Mouse (Mus musculus) T-cell, adult 2 months (primary cell): ENCODE results near the gene Ash1l.

Experiments
- DNase-seq: peaks from one replicate; pipeline ENCODE4 v3.0.0; 2022; ENCODE audit warnings: low spot score

Gene Ash1l

DNA sequence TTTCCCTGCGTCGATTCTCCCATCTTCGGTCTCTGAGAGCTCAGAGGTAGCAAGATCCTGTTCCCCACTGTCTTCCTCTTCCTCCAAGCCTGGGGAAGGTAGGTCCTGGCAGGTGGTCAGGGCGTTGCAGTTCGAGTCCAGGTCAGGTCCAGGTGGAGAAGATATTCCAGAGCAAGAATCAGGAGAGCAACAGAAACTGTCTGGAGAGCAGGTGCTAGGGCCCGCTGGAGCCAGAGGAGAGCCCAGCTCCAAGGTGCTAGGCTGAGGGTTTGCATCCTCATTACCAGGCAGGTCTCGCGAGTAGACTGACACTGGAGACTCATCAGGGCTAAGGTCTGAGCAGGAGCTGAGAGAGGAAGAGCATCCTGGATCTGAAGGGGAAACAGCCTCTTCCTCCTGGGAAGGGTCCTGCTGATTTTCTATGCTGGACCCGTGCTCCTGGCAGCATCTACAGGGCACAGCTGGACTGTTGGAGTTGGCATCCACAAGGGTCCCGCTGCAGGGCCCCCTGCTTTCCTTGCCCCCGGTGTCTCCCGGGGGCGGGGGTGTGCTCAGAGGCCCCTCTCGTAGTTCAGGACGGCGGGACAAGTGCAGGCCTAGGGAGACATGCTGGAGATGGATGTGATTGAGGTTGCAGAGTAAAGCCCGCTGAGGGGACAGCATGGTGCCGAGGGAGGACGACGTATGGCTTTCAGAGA is 141.5 kb downstream of the Ash1l start:
- no peak for DNase-seq

GRCm38 (mm10) chr3:89092509-89093090 is 142.2 kb downstream of the Ash1l start:
- no peak for DNase-seq

DNA sequence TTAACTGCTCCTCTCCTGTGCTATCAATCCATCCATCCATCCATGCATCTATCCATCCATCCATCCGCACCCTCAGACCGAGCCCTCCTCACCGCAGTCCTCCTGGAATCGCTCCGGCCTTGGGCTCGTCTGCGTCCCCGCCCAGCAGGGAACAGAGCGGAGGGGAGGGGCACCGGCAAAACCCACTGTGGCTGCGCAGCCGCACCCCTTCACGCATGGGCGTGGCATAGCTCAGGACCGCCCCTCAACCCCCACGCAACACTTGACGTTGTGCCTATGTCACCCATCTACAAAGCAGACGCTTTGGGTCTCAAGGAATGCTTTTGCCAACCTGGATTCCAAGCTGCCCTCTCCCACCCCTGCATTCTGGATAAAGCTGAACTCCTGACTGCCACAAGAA is 142.8 kb downstream of the Ash1l start, which contains the start of gene Rusc1:
Rusc1 (minus strand) TSS at position 137 of the 400 bp plus-strand sequence.
- peak; percentile 70 for DNase-seq

DNA sequence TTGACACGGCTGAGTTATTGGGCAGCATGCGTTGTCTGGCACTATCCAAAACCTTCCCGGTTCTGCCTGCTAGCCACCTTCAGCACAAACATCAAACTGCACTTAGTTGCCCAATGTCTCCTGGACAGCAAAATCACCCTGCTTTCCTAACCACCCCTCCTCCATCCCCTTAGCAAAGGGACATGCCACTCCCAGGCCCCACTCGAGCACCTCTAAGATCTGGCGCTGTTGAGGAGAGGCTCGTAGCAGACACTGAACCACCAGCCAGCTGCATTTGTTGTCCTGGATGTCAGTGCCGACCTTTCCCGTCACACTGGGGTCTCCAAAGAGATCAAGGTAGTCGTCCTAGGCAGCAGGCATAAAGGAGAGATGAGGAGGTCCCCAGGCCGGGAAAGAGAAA is 143.6 kb downstream of the Ash1l start:
- no peak for DNase-seq

GRCm38 (mm10) chr3:89100811-89101210 is 150.4 kb downstream of the Ash1l start, which contains the start of gene Gm43738:
Gene Gm43738, minus strand, starts transcription at chr3:89101099.
- no peak for DNase-seq

- DNase-seq, result no peak
These were observed 151.0 kb downstream of the Ash1l start for GRCm38 (mm10) chr3:89101459-89101811.

GRCm38 (mm10) chr3:89101812-89102494 is 151.5 kb downstream of the Ash1l start, which contains the start of gene Fdps:
Gene Fdps, minus strand, starts transcription at chr3:89101959.
- peak; percentile 96 for DNase-seq

GRCm38 (mm10) chr3:89102495-89103290 is 152.3 kb downstream of the Ash1l start:
- no peak for DNase-seq

- DNase-seq, result no peak
These were observed 152.8 kb downstream of the Ash1l start for GRCm38 (mm10) chr3:89103291-89103595.

DNA sequence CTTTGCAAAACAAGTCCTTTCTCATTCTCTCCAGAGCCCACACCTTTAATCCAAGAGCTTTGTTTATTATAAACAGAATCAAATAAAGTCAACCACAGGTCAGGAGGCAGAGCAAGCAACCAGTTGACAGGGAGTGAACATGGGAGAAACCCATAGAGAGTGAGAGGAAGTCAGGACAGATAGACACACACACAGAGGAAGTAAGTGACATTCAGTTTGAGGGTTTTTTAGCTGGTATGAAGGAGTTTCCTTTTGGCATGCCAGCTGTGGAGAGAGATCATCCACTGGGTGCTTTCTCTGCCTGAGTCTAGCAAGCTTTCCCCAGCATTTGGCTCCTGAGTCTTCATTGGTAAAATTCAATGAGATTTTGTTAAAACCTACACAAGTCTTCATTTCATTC is 156.5 kb downstream of the Ash1l start:
- no peak for DNase-seq

- no peak for DNase-seq
These were observed 157.1 kb downstream of the Ash1l start for GRCm38 (mm10) chr3:89107545-89107944.

DNA sequence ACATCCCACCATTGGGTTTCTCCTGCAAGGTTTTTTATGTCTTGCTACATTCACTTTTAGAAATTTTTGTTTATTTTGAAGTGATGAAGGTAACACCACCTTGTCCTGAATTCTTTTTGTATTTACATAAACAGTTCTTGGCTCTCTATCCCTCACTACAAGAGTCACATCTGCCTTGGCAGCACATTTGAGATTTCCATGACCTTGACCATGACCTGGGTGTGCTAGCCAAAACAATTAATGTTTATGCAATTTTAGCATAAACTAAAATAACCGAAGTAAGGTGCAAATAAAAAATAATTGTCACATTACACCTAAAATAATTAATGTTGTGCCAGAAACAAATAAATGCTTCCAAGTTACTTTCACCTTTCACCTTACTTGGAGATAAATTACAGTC is 157.7 kb downstream of the Ash1l start:
- DNase-seq, result no peak

DNA sequence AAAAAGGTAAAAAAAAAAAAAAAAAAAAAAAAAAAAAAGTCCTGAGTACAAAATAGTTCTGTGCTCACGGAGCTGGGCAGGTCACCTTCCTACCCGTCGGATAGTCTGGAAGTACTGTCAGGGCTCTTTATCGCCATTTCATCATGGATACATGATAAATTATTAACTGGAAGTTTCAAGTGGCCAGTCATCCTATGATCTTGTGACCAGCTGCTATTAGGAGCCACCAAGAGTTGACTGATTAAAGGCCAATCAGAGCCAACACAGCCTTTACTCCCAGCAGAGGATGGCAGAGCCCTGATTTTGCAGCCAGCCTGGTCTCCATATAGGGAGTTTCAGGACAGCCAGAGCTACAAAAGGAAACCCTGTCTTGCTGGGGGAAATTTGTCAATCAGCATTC is 162.6 kb downstream of the Ash1l start:
- no peak for DNase-seq

GRCm38 (mm10) chr3:89115522-89115921 is 165.1 kb downstream of the Ash1l start:
- peak; percentile 35 for DNase-seq

GRCm38 (mm10) chr3:89123313-89123712 is 172.9 kb downstream of the Ash1l start:
- DNase-seq, result no peak

- DNase-seq, result no peak
These were observed 173.8 kb downstream of the Ash1l start for GRCm38 (mm10) chr3:89124241-89124640.

- no peak for DNase-seq
These were observed 175.6 kb downstream of the Ash1l start for GRCm38 (mm10) chr3:89125981-89126380.
